Mouse (Mus musculus): ENCODE results near the gene Pear1.
"Not testable (repeated sequence)": the region's sequence is repeated elsewhere in the genome, so short reads cannot be mapped to it uniquely, and the experiment has no call there.

Pear1 gene

GRCm38 (mm10) chr3:87824206-87824605, at the start of gene Pear1:
Gene Pear1 (minus strand): TSS chr3:87824306.
- DNase-seq (ENCODE audit: low read depth, low spot score), result not testable (repeated sequence)

- peak; percentile 98 for DNase-seq (ENCODE audit: low read depth, low spot score)
These were observed 40.0 kb upstream of the Pear1 start for GRCm38 (mm10) chr3:87864111-87864510.

GRCm38 (mm10) chr3:87859813-87860212, 35.7 kb upstream of the Pear1 start:
- DNase-seq (ENCODE audit: low read depth, low spot score), result peak; percentile 86

GRCm38 (mm10) chr3:87857666-87858065, 33.6 kb upstream of the Pear1 start:
- DNase-seq (ENCODE audit: low read depth, low spot score), result no peak

- DNase-seq (ENCODE audit: low read depth, low spot score), result no peak
These were observed 31.8 kb upstream of the Pear1 start for GRCm38 (mm10) chr3:87855936-87856335.

GRCm38 (mm10) chr3:87854795-87855568, 30.9 kb upstream of the Pear1 start:
- DNase-seq (ENCODE audit: low read depth, low spot score), result no peak

- DNase-seq (ENCODE audit: low read depth, low spot score), result no peak
These were observed 25.0 kb upstream of the Pear1 start for GRCm38 (mm10) chr3:87849117-87849516.

GRCm38 (mm10) chr3:87847680-87848079, 23.6 kb upstream of the Pear1 start:
- DNase-seq (ENCODE audit: low read depth, low spot score), result no peak

- DNase-seq (ENCODE audit: low read depth, low spot score), result no peak
These were observed 22.6 kb upstream of the Pear1 start, which contains the start of gene Sh2d2a for GRCm38 (mm10) chr3:87846650-87847110. Gene Sh2d2a (plus strand): TSS chr3:87846755.

- no peak for DNase-seq (ENCODE audit: low read depth, low spot score)
These were observed 22.1 kb upstream of the Pear1 start for GRCm38 (mm10) chr3:87846186-87846585.

- no peak for DNase-seq (ENCODE audit: low read depth, low spot score)
These were observed 20.9 kb upstream of the Pear1 start for GRCm38 (mm10) chr3:87844981-87845380.

GRCm38 (mm10) chr3:87840858-87841257, 16.8 kb upstream of the Pear1 start:
- DNase-seq (ENCODE audit: low read depth, low spot score), result no peak

- peak; percentile 84 for DNase-seq (ENCODE audit: low read depth, low spot score)
These were observed 14.5 kb upstream of the Pear1 start for GRCm38 (mm10) chr3:87838622-87839021.

GRCm38 (mm10) chr3:87833482-87833881, 9.4 kb upstream of the Pear1 start:
- peak; percentile 51 for DNase-seq (ENCODE audit: low read depth, low spot score)

GRCm38 (mm10) chr3:87832109-87832859, 8.2 kb upstream of the Pear1 start:
- no peak for DNase-seq (ENCODE audit: low read depth, low spot score)

- DNase-seq (ENCODE audit: low read depth, low spot score), result peak; percentile 80
These were observed 4.9 kb upstream of the Pear1 start for GRCm38 (mm10) chr3:87829025-87829424.

GRCm38 (mm10) chr3:87828435-87828834, 4.3 kb upstream of the Pear1 start:
- DNase-seq (ENCODE audit: low read depth, low spot score), result no peak

GRCm38 (mm10) chr3:87818226-87818625, 5.9 kb downstream of the Pear1 start:
- no peak for DNase-seq (ENCODE audit: low read depth, low spot score)

GRCm38 (mm10) chr3:87816646-87817093, 7.4 kb downstream of the Pear1 start:
- DNase-seq (ENCODE audit: low read depth, low spot score), result peak; percentile 89

GRCm38 (mm10) chr3:87816166-87816565, 7.9 kb downstream of the Pear1 start:
- DNase-seq (ENCODE audit: low read depth, low spot score), result no peak

GRCm38 (mm10) chr3:87812873-87813272, 11.2 kb downstream of the Pear1 start:
- no peak for DNase-seq (ENCODE audit: low read depth, low spot score)

GRCm38 (mm10) chr3:87812413-87812812, 11.7 kb downstream of the Pear1 start:
- DNase-seq (ENCODE audit: low read depth, low spot score), result no peak

- no peak for DNase-seq (ENCODE audit: low read depth, low spot score)
These were observed 12.8 kb downstream of the Pear1 start for GRCm38 (mm10) chr3:87811297-87811696.
